Mouse (Mus musculus) embryonic facial prominence, embryonic 13.5 days (tissue): ENCODE measurements around the gene Mfsd6. TPM values are rescaled to one million over a fixed set of nuclear protein-coding genes. Genes with fewer than 3 reads are reported as not detected.

Experiments
- ATAC-seq: fragments of 200-750 bp; cut with Nextera tagmentation; 2 replicates; pipeline ENCODE4 v1.8.0; 2017; ENCODE audit warnings: low read depth; ENCODE audit not compliant: insufficient number of reproducible peaks, insufficient read depth, low FRiP score, low TSS enrichment
- H3K27ac ChIP-seq: fragments of 300-500 bp; sonication (generic); 2 replicates; pipeline ENCODE4 v1.5.1; 2015; ENCODE audit warnings: moderate library complexity, mild to moderate bottlenecking, inconsistent platforms
- H3K27me3 ChIP-seq: fragments of 300-500 bp; sonication (generic); 2 replicates; pipeline ENCODE4 v1.6.1; 2015; ENCODE audit warnings: mild to moderate bottlenecking, inconsistent platforms
- H3K36me3 ChIP-seq: fragments of 300-500 bp; sonication (generic); 2 replicates; pipeline ENCODE4 v1.6.1; 2015; ENCODE audit warnings: mild to moderate bottlenecking, inconsistent platforms
- H3K4me1 ChIP-seq: fragments of 300-500 bp; sonication (generic); 2 replicates; pipeline ENCODE4 v1.6.1; 2015; ENCODE audit warnings: inconsistent platforms
- H3K4me2 ChIP-seq: fragments of 300-500 bp; sonication (generic); 2 replicates; pipeline ENCODE4 v1.6.1; 2015; ENCODE audit warnings: moderate library complexity, mild to moderate bottlenecking, inconsistent platforms
- H3K4me3 ChIP-seq: fragments of 300-500 bp; sonication (generic); 2 replicates; pipeline ENCODE4 v1.5.1; 2015; ENCODE audit warnings: mild to moderate bottlenecking, inconsistent platforms
- H3K9ac ChIP-seq: fragments of 300-500 bp; sonication (generic); 2 replicates; pipeline ENCODE4 v1.6.1; 2015; ENCODE audit warnings: mild to moderate bottlenecking, inconsistent platforms
- H3K9me3 ChIP-seq: fragments of 300-500 bp; sonication (generic); 2 replicates; pipeline ENCODE4 v1.6.1; 2016; ENCODE audit warnings: inconsistent platforms
- WGBS: fragments of 180-500 bp; shearing (Covaris S2); methylation state at CpG from one replicate; pipeline ENCODE4 v1.1.7; 2015; ENCODE audit warnings: mixed read lengths; 5-methylcytosine and 5-hydroxymethylcytosine counted together
- polyA plus RNA-seq: library from polyadenylated mRNA; unstranded; fragments of >200 nt; fragmentation: Nextera tagmentation; extraction: Ambion mirVana; gene quantifications from 2 replicates; pipeline ENCODE4 v1.2.1, GENCODE M21; 2015

Mfsd6 gene
- polyA plus RNA-seq, 1 experiment from 2014 or later = 1.6 TPM

DNA sequence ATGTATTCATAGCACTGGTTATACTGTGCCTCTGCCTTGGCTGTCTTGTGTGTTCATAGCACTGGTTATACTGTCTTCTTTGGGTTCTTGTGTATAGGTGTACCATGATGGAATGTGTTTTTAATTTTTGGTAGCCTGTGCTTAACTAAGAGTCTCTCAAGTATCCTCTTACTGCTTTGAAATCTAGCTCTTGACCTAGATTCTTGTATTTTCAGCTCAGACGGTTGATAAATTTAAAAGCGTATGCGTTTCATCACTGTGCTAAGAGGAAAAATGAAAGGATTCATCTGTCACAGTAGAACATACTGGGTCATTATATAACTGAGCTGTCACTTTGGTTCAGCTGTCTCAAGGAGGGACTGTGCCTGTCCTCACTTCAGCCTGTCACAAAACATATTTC lies 91.3 kb downstream of the Mfsd6 start:
- ATAC-seq = no peak
- Histone ChIP-seq H3K27me3 (no peaks in the 10 kb centered on the region), H3K4me1 (peaks cover 9% of the 10 kb centered on the region), H3K4me2 (no peak overlapping the region), H3K27ac (no peak overlapping the region), H3K9me3 (no peaks in the 10 kb centered on the region), H3K9ac (no peak overlapping the region), H3K4me3 (no peak overlapping the region), H3K36me3 (peaks cover 33% of the 10 kb centered on the region)
- WGBS = 76% methylated on average over 3 of the region's 3 CpGs

DNA sequence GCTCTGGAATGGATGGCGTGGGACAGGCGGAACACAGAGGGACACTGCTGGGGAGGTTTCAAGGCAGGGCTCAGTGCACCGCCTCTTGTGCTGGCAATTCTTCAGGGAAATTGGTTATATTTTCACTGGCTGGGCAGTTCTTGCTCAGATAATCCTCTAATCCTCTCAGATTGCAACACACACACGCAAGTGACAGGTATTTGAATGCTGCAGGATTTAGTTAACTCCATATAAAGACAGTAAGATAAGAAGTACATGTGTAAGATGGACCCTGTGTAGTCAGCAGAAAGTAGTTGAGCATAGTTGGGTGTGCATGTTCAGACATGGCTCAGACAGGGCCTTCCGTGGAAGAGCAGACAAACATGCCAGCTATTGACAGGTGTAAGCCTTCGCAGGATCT lies 93.0 kb downstream of the Mfsd6 start:
- Histone ChIP-seq H3K4me3 (no peak overlapping the region), H3K36me3 (peaks cover 24% of the 10 kb centered on the region), H3K4me1 (peaks cover 9% of the 10 kb centered on the region), H3K4me2 (no peak overlapping the region), H3K9me3 (no peaks in the 10 kb centered on the region), H3K27ac (no peak overlapping the region), H3K9ac (no peak overlapping the region), H3K27me3 (no peaks in the 10 kb centered on the region)
- ATAC-seq = no peak
- WGBS = 82% methylated on average over 6 of the region's 6 CpGs

DNA sequence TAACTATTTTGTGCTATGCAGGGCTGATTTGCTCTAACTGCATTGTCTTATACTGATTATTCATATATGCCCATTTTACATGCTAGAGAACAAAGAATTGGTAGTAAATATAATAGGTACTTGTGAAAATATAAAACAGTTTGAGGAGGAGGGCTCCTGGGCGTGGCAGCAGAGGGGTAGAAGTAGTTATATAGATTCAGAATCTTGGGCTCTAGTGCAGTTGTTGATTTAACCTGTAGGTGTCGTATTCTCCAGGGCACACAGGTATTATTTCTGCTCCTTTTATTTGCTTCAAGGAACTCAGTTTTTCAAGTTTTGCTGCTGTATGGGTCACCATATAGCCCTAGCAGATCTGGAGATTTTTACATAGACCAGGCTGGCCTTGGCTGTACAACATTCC lies 95.7 kb downstream of the Mfsd6 start:
- Histone ChIP-seq H3K4me2 (peak overlapping the region; percentile 67), H3K9ac (no peak overlapping the region), H3K4me1 (peaks cover 9% of the 10 kb centered on the region), H3K9me3 (no peaks in the 10 kb centered on the region), H3K27me3 (no peaks in the 10 kb centered on the region), H3K4me3 (peak overlapping the region; percentile 88), H3K27ac (0 out of 2 replicates have a peak overlapping the region, but pooled peaks have one; percentile 7), H3K36me3 (peaks cover 6% of the 10 kb centered on the region; the same call in 1 of the 2 replicates)
- ATAC-seq = no peak
- WGBS = 69% methylated on average over 2 of the region's 2 CpGs

DNA sequence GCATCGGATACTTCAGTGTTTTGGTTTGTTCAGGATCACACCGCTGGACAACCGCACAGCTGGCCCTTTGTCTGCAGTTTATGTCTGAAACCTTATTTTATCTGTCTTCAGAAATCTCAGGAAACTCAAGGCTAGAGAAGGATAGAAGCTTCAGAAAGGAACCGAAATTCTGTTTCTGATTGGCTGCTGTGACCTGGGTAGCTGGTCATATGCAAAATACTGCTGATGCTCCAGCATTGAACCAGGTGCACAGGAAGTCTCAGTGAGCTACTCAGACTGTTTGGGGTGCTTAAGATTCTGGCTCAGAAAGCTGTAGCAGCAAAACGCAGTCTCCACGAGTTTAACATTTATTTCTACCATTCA lies 96.3 kb downstream of the Mfsd6 start:
- WGBS = 2% methylated on average over 6 of the region's 6 CpGs

DNA sequence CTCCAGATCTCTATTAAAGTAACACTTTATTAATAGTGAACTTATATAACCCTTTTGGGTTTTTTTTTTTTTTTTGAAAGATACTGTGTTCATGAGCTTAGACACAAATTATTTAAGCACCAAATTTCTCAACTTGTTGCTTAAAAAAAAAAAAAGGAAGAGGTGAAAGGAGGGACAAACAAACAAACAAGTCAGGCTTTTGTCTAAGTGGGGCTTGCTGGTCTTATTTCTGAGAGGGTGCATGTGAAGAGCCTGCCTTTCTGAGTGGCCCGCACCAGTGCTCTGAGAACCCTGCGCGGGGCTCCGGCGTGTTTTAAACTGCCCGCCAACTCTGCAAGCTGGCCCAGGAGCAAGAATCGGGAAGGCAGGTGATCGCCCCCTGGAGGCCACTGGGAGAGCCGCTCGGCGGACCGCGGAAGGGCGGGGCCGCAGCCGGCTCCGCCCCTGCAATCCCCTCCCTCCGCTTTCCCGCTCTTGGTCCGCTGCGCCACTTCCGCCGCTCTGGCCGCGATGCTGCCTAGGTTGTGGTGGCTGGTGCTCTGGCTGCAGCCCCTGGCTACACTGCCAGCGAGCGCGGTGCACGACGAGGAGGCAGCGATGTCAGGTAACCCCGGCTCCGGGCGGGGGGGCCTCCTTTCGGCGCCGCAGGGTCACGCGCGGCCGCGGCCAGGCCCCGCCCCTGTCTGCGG lies 96.9 kb downstream of the Mfsd6 start, which contains the start of gene Nemp2:
Gene Nemp2, plus strand, starts transcription at position 456 of the 689 bp plus-strand sequence.
- H3K27me3 ChIP-seq = no peaks in the 10 kb centered on the region
- H3K9me3 ChIP-seq = no peaks in the 10 kb centered on the region
- WGBS = under 1% methylated on average over 44 of the region's 44 CpGs
- H3K27ac ChIP-seq = peak within 1 kb of the TSS; percentile 86
- peak; percentile 85 for ATAC-seq
- peak within 1 kb of the TSS; percentile 67 for H3K4me2 ChIP-seq
- peaks cover 6% of the 10 kb centered on the region; the same call in 1 of the 2 replicates for H3K36me3 ChIP-seq
- H3K9ac ChIP-seq = peak within 1 kb of the TSS; percentile 89
- peaks cover 9% of the 10 kb centered on the region for H3K4me1 ChIP-seq
- H3K4me3 ChIP-seq = peak within 1 kb of the TSS; percentile 88

More for the DNA sequence above, 96.3 kb downstream of the Mfsd6 start:
- Histone ChIP-seq H3K27ac (peak overlapping the region; percentile 86), H3K4me3 (peak overlapping the region; percentile 88), H3K36me3 (peaks cover 6% of the 10 kb centered on the region; the same call in 1 of the 2 replicates), H3K9me3 (no peaks in the 10 kb centered on the region), H3K27me3 (no peaks in the 10 kb centered on the region), H3K4me1 (peaks cover 9% of the 10 kb centered on the region), H3K9ac (peak overlapping the region; percentile 89), H3K4me2 (peak overlapping the region; percentile 67)
- ATAC-seq = peak; percentile 48; the same call in 1 of the 2 replicates

DNA sequence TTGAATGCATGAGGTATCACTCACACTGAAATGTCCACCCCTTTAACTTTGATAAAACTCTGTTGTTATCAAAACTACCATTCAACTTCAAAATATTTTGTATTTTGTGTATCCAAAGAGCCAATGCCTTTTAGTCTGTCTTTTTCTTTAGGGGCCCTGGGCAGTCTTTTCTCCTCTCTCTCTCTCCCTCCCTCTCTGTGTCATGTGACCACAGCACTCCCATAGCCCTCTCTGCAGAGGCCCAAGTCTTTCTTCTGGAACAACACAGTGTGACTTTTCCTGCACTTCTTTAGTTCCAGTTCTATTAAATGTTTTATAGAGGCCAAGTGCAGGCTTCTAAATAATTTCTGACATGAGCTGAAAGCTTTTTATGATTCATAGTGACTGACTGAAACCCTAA lies 106.8 kb downstream of the Mfsd6 start:
- H3K9ac ChIP-seq = no peak overlapping the region
- H3K27me3 ChIP-seq = no peaks in the 10 kb centered on the region
- no peak overlapping the region for H3K4me3 ChIP-seq
- no peaks in the 10 kb centered on the region for H3K4me1 ChIP-seq
- no peak overlapping the region for H3K4me2 ChIP-seq
- H3K27ac ChIP-seq = no peak overlapping the region
- H3K9me3 ChIP-seq = no peaks in the 10 kb centered on the region
- no peak for ATAC-seq
- no peaks in the 10 kb centered on the region for H3K36me3 ChIP-seq

DNA sequence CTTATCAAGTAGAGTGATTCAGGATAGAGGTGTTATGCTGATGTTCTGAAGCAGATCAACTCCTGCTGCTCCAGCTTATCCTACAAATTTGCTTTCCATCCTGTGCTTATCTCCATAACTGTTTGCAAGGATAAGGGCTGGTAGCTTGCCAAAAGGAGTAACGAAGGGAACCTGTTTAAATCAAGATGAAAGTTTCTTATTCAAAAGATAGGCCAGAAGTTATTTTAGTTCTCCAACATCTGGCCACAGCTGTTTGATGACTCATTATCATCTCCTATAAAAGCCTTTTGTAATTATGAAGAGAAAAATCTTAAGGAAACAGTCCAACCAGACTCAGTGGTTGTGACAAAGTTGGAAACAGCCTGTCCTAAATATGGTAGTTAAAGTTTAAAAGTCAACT lies 109.0 kb downstream of the Mfsd6 start:
- Histone ChIP-seq H3K4me2 (no peak overlapping the region), H3K36me3 (no peaks in the 10 kb centered on the region), H3K4me1 (no peaks in the 10 kb centered on the region), H3K27me3 (no peaks in the 10 kb centered on the region), H3K4me3 (no peak overlapping the region), H3K9ac (no peak overlapping the region), H3K9me3 (no peaks in the 10 kb centered on the region), H3K27ac (no peak overlapping the region)
- no peak for ATAC-seq
- 68% methylated on average over 1 of the region's 1 CpGs for WGBS

DNA sequence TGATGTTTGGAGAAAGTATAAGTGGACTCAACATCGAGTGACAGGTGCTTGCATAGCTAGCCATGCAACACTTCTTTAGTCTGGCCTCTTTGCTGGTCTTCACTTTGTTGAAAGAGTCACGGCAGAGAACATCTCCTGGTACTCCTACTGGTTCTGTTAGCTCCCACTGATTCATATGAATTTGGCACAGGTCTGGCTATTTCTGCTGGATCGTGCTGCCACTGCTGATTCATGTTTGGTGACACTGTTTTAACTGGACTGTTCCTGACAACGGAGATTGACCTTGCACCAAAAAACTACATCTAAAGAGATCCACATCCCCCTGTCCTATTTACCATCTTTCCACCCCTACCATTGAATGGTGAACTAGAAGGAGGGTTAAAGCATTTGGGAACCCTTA lies 118.8 kb downstream of the Mfsd6 start:
- Histone ChIP-seq H3K4me1 (no peaks in the 10 kb centered on the region), H3K27me3 (no peaks in the 10 kb centered on the region), H3K9me3 (peaks cover 4% of the 10 kb centered on the region; the same call in 1 of the 2 replicates), H3K4me2 (no peak overlapping the region), H3K27ac (no peak overlapping the region), H3K9ac (no peak overlapping the region), H3K36me3 (no peaks in the 10 kb centered on the region), H3K4me3 (no peak overlapping the region)
- ATAC-seq = no peak
- WGBS = 87% methylated on average over 4 of the region's 4 CpGs

DNA sequence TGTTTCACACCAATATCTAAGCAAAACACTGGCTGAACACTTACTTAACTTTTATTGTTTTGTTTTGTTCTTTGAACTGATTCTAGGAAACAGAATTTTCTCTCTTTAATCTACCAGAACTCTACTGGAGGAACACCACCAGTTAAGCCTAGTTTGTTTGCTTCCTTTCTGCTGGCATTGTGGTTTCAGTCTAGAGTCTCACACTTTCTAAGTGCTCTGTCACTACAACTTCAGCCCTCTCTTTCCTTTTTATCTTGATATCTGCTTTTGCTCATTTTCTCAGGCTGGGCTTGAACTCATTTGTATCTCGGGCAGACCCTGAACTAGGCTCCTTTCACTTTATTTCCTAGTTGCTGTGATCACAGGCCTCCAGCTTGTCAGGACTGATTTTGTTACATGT lies 119.6 kb downstream of the Mfsd6 start:
- Histone ChIP-seq H3K4me2 (no peak overlapping the region), H3K27ac (no peak overlapping the region), H3K9me3 (peaks cover 4% of the 10 kb centered on the region; the same call in 1 of the 2 replicates), H3K4me1 (no peaks in the 10 kb centered on the region), H3K4me3 (no peak overlapping the region), H3K27me3 (no peaks in the 10 kb centered on the region), H3K36me3 (no peaks in the 10 kb centered on the region), H3K9ac (no peak overlapping the region)
- ATAC-seq = no peak
- WGBS = 81% methylated on average over 1 of the region's 1 CpGs

Other genes starting within 250 kb of the Mfsd6 start
- 9.3 and 12.0 TPM in 2 replicates for gene Nab1, start 226.8 kb downstream of the Mfsd6 start, polyA plus RNA-seq
- gene Nemp2, start 96.8 kb downstream of the Mfsd6 start, polyA plus RNA-seq = 10.2 and 11.3 TPM in 2 replicates
- gene Inpp1, start 90.2 kb upstream of the Mfsd6 start, polyA plus RNA-seq = 16.4 and 21.3 TPM in 2 replicates
- 24.0 TPM in 2 replicates for gene Hibch, start 117.5 kb upstream of the Mfsd6 start, polyA plus RNA-seq